Mouse (Mus musculus) liver, embryonic 14.5 days (tissue): ENCODE data around the gene Serpina3a. TPM values are rescaled to one million over a fixed set of nuclear protein-coding genes. Genes with fewer than 3 reads are reported as not detected.

Experiments used
- ATAC-seq: fragments of 200-750 bp; cut with Nextera tagmentation; 2 replicates; pipeline ENCODE4 v1.8.0; 2017; ENCODE audit warnings: moderate number of reproducible peaks, mild to moderate bottlenecking, moderate library complexity; ENCODE audit not compliant: insufficient read depth
- DNase-seq, 3 experiments: peaks; one replicate each; pipeline ENCODE4 v3.0.0-alpha.2; 2012 to 2013; ENCODE audit warnings: low read depth in 3 of 3, low spot score in 3 of 3
- H3K27ac ChIP-seq: fragments of 300-500 bp; sonication (generic); 2 replicates; pipeline ENCODE4 v1.5.1; 2014; ENCODE audit warnings: moderate library complexity, mild to moderate bottlenecking, control low read depth, inconsistent platforms
- H3K27me3 ChIP-seq: fragments of 300-500 bp; sonication (generic); 2 replicates; pipeline ENCODE4 v1.6.1; 2014; ENCODE audit warnings: mild to moderate bottlenecking, low read length, moderate library complexity; ENCODE audit not compliant: control insufficient read depth, insufficient read depth
- H3K36me3 ChIP-seq: fragments of 300-500 bp; sonication (generic); replicated peaks from 2 replicates; pipeline ENCODE4 v1.6.1; 2014; ENCODE audit warnings: low read depth; ENCODE audit not compliant: control insufficient read depth, insufficient read depth
- H3K4me1 ChIP-seq, 2 experiments: fragments of 200-500 bp in 1 of 2; fragments of 300-500 bp in 1 of 2; sonication (generic) in 1 of 2; replicated peaks; 2 replicates each; pipeline ENCODE4 v1.6.1; 2012 to 2014; ENCODE audit warnings: antibody characterized with exemption in 1 of 2, inconsistent platforms in 1 of 2, low read length in 1 of 2; ENCODE audit not compliant: control insufficient read depth in 2 of 2, insufficient read depth in 2 of 2
- H3K4me2 ChIP-seq: fragments of 300-500 bp; sonication (generic); 2 replicates; pipeline ENCODE4 v1.6.1; 2014; ENCODE audit warnings: low read depth, mild to moderate bottlenecking, control low read depth, moderate library complexity
- H3K4me3 ChIP-seq, 2 experiments: fragments of 200-500 bp in 1 of 2; fragments of 300-500 bp in 1 of 2; sonication (generic) in 1 of 2; 2 replicates each; pipeline ENCODE4 v1.5.1; 2012 to 2014; ENCODE audit warnings: low read depth in 2 of 2, low read length in 2 of 2, mild to moderate bottlenecking in 2 of 2, control low read depth in 1 of 2, inconsistent platforms in 1 of 2, moderate library complexity in 1 of 2; ENCODE audit not compliant: insufficient read depth in 1 of 2
- H3K9ac ChIP-seq: fragments of 300-500 bp; sonication (generic); replicated peaks from 2 replicates; pipeline ENCODE4 v1.6.1; 2014; ENCODE audit warnings: mild to moderate bottlenecking, control low read depth, moderate library complexity
- H3K9me3 ChIP-seq: fragments of 300-500 bp; sonication (generic); 2 replicates; pipeline ENCODE4 v1.6.1; 2016; ENCODE audit warnings: low read length, mixed read lengths; ENCODE audit not compliant: control insufficient read depth
- CTCF ChIP-seq: IDR thresholded peaks from 2 replicates; pipeline ENCODE4 v1.5.1; 2016; ENCODE audit warnings: antibody characterized with exemption, low read depth, control low read depth
- EP300 ChIP-seq: IDR thresholded peaks from 2 replicates; pipeline ENCODE4 v1.6.1; 2016; ENCODE audit warnings: antibody characterized with exemption, low read depth
- WGBS: fragments of 180-500 bp; shearing (Covaris S2); extraction: QIAGEN DNeasy Blood & Tissue Kit; methylation state at CpG from one replicate; pipeline ENCODE4 v1.1.7; 2014; ENCODE audit not compliant: insufficient replicate concordance; 5-methylcytosine and 5-hydroxymethylcytosine counted together
- polyA plus RNA-seq, 2 experiments: library from polyadenylated mRNA; depleted of rRNA in 1 of 2; stranded (reverse) in 1 of 2; unstranded in 1 of 2; fragments of >200 nt; fragmentation: Nextera tagmentation in 1 of 2; extraction: Ambion mirVana in 1 of 2; gene quantifications; 2 replicates each; pipeline versions ENCODE4 v1.2.1 to v1.2.3; 2012 to 2014

The Serpina3a gene
- polyA plus RNA-seq, 2 experiments, result not detected

GRCm38 (mm10) chr12:104123097-104123496 is 10.6 kb downstream of the Serpina3a start:
- DNase-seq (no peak), ATAC-seq (no peak)
- Histone ChIP-seq H3K4me2 (no peak overlapping the region), H3K4me1 (no peaks in the 10 kb centered on the region), H3K9ac (no peak overlapping the region), H3K27ac (no peak overlapping the region), H3K9me3 (no peaks in the 10 kb centered on the region), H3K36me3 (no peaks in the 10 kb centered on the region), H3K4me3 (no peak overlapping the region), H3K27me3 (no peaks in the 10 kb centered on the region)
- TF ChIP-seq EP300 (no peak), CTCF (no peak)
- WGBS, result 29% methylated on average over 1 of the region's 1 CpGs

GRCm38 (mm10) chr12:104123996-104124395 is 11.5 kb downstream of the Serpina3a start:
- Histone ChIP-seq H3K9ac (no peak overlapping the region), H3K27ac (no peak overlapping the region), H3K36me3 (no peaks in the 10 kb centered on the region), H3K4me1 (no peaks in the 10 kb centered on the region), H3K27me3 (no peaks in the 10 kb centered on the region), H3K4me2 (no peak overlapping the region), H3K4me3 (no peak overlapping the region), H3K9me3 (no peaks in the 10 kb centered on the region)
- DNase-seq, result no peak
- ATAC-seq, result no peak
- TF ChIP-seq CTCF (no peak), EP300 (no peak)
- WGBS, result 48% methylated on average over 2 of the region's 2 CpGs

- H3K9ac ChIP-seq, result no peak overlapping the region
- no peak overlapping the region for H3K27ac ChIP-seq
- H3K4me3 ChIP-seq, result no peak overlapping the region
- no peaks in the 10 kb centered on the region for H3K36me3 ChIP-seq
- ATAC-seq, result no peak
- no peaks in the 10 kb centered on the region for H3K9me3 ChIP-seq
- 64% methylated on average over 5 of the region's 5 CpGs for WGBS
- TF ChIP-seq EP300 (no peak), CTCF (no peak)
- no peaks in the 10 kb centered on the region for H3K4me1 ChIP-seq
- H3K4me2 ChIP-seq, result no peak overlapping the region
- H3K27me3 ChIP-seq, result no peaks in the 10 kb centered on the region
- no peak for DNase-seq
Measured at GRCm38 (mm10) chr12:104125021-104125560, 12.6 kb downstream of the Serpina3a start.

- Histone ChIP-seq H3K4me1 (no peaks in the 10 kb centered on the region), H3K27me3 (no peaks in the 10 kb centered on the region), H3K9ac (no peak within 1 kb of the TSS), H3K4me3 (no peak within 1 kb of the TSS), H3K36me3 (no peaks in the 10 kb centered on the region), H3K27ac (no peak within 1 kb of the TSS), H3K4me2 (no peak within 1 kb of the TSS), H3K9me3 (no peaks in the 10 kb centered on the region)
- 43% methylated on average over 5 of the region's 5 CpGs for WGBS
- TF ChIP-seq EP300, result no peak
- no peak for TF ChIP-seq CTCF
- no peak for DNase-seq
- no peak for ATAC-seq
Measured at GRCm38 (mm10) chr12:104127696-104128095, 15.2 kb downstream of the Serpina3a start, which contains the start of gene Serpina3b. Gene Serpina3b (plus strand): TSS chr12:104127996.

- ATAC-seq, result no peak
- Histone ChIP-seq H3K27me3 (no peaks in the 10 kb centered on the region), H3K4me2 (no peak overlapping the region), H3K36me3 (no peaks in the 10 kb centered on the region), H3K9me3 (no peaks in the 10 kb centered on the region), H3K4me3 (no peak overlapping the region), H3K4me1 (no peaks in the 10 kb centered on the region), H3K27ac (no peak overlapping the region), H3K9ac (no peak overlapping the region)
- no peak for DNase-seq
- TF ChIP-seq EP300 (no peak), CTCF (no peak)
Measured at GRCm38 (mm10) chr12:104131041-104131440, 18.5 kb downstream of the Serpina3a start.
